Mouse (Mus musculus) lung, embryonic 16.5 days (tissue): Measurements from ENCODE around the gene Cfb. TPM values are rescaled to one million over a fixed set of nuclear protein-coding genes. Genes with fewer than 3 reads are reported as not detected.
"Not testable (repeated sequence)": the region's sequence is repeated elsewhere in the genome, so short reads cannot be mapped to it uniquely, and the experiment has no call there.

Source experiments
- ATAC-seq: fragments of 200-750 bp; cut with Nextera tagmentation; 2 replicates; pipeline ENCODE4 v1.8.0; 2017; ENCODE audit warnings: low read depth, mild to moderate bottlenecking, moderate library complexity
- H3K27ac ChIP-seq: fragments of 300-500 bp; sonication (generic); 2 replicates; pipeline ENCODE4 v1.5.1; 2014; ENCODE audit warnings: mild to moderate bottlenecking, control low read depth, low read length
- H3K27me3 ChIP-seq: fragments of 300-500 bp; sonication (generic); 2 replicates; pipeline ENCODE4 v1.6.1; 2014; ENCODE audit warnings: low read depth, low read length, mixed read lengths; ENCODE audit not compliant: control insufficient read depth, insufficient read depth
- H3K36me3 ChIP-seq: fragments of 300-500 bp; sonication (generic); 2 replicates; pipeline ENCODE4 v1.6.1; 2014; ENCODE audit warnings: low read length; ENCODE audit not compliant: control insufficient read depth, insufficient read depth
- H3K4me1 ChIP-seq: fragments of 300-500 bp; sonication (generic); replicated peaks from 2 replicates; pipeline ENCODE4 v1.6.1; 2014; ENCODE audit warnings: low read length, mixed read lengths; ENCODE audit not compliant: control insufficient read depth, insufficient read depth
- H3K4me2 ChIP-seq: fragments of 300-500 bp; sonication (generic); 2 replicates; pipeline ENCODE4 v1.6.1; 2014; ENCODE audit warnings: low read depth, low read length, control low read depth
- H3K4me3 ChIP-seq: fragments of 300-500 bp; sonication (generic); 2 replicates; pipeline ENCODE4 v1.5.1; 2014; ENCODE audit warnings: mild to moderate bottlenecking, low read length, control low read depth
- H3K9ac ChIP-seq: fragments of 300-500 bp; sonication (generic); 2 replicates; pipeline ENCODE4 v1.6.1; 2014; ENCODE audit warnings: low read length, control low read depth
- H3K9me3 ChIP-seq: fragments of 300-500 bp; sonication (generic); 2 replicates; pipeline ENCODE4 v1.6.1; 2016; ENCODE audit warnings: low read length; ENCODE audit not compliant: control insufficient read depth
- WGBS: fragments of 180-500 bp; shearing (Covaris S2); extraction: QIAGEN DNeasy Blood & Tissue Kit; methylation state at CpG from one replicate; pipeline ENCODE4 v1.1.7; 2014; 5-methylcytosine and 5-hydroxymethylcytosine counted together
- polyA plus RNA-seq: library from polyadenylated mRNA; unstranded; fragments of >200 nt; fragmentation: Nextera tagmentation; extraction: Ambion mirVana; gene quantifications from 2 replicates; pipeline ENCODE4 v1.2.1, GENCODE M21; 2015

Cfb gene
- polyA plus RNA-seq, 1 experiment from 2014 or later: 1.8 TPM

DNA sequence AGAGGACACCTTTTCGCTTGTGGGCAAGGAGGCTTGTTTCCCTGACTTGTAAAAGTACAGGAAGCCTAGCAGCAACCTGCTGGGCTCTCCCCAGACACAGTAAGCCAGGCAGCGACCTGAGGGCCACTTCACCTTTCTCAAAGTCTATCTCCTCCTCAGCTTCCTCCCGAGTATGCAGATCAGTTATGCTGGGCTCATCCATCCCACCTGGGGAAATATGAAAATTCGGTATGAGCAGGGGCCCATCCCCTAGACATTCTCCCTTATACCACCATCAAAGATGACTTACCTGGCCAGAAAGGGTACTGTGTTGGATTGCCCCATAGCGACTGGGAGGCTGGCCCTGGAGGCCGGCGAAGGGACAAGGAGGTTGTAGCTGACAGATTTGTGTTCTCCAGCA lies 14.7 kb downstream of the Cfb start:
- ATAC-seq: no peak
- no peaks in the 10 kb centered on the region for H3K27me3 ChIP-seq
- H3K27ac ChIP-seq: no peak overlapping the region
- no peaks in the 10 kb centered on the region for H3K9me3 ChIP-seq
- peaks cover 25% of the 10 kb centered on the region for H3K36me3 ChIP-seq
- no peak overlapping the region for H3K9ac ChIP-seq
- peaks cover 13% of the 10 kb centered on the region for H3K4me1 ChIP-seq
- no peak overlapping the region for H3K4me2 ChIP-seq
- no peak overlapping the region for H3K4me3 ChIP-seq
- 89% methylated on average over 7 of the region's 7 CpGs for WGBS

DNA sequence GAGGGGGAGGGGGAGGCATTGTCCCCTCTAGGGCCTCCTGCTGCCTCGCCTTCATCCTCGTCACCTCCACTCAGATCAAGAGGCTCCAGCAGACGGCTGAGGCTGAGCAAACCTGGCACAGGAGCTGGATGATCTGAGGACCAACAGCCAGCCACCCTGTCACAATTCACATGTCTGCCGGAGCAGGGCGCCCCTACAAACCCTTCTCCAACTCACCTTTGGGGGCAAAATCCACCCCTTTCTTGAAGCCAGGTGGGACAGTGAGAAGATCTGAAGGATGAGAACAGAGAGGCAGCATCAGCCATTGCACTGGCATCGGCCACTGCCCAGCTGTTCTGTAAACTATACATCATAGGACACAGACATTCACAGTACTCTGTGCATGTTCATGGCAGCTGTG lies 15.1 kb downstream of the Cfb start:
- WGBS: 79% methylated on average over 6 of the region's 6 CpGs
- peaks cover 25% of the 10 kb centered on the region for H3K36me3 ChIP-seq
- no peak for ATAC-seq

DNA sequence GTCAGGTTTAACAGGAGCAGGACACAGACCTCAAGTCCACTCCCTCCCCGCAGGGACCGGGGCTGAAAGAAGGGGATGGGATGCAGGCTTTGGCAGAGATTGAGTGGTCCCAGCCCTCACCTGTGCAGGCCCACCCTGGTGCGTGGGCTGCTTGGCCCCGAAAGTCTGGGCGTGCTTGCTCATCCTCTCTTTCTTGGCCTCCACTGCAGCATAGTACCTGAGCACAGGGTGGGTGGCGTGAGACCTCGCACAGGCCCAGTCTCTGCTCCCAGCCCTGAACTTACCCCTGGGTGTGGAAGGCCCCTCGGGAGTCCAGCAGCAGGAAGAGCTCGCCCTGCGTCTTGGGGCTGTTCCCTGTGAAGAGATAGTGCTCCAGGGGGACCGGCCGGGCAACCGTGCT lies 17.4 kb downstream of the Cfb start:
- Histone ChIP-seq H3K4me1 (peaks cover 5% of the 10 kb centered on the region), H3K4me2 (no peak overlapping the region), H3K9ac (no peak overlapping the region), H3K27ac (no peak overlapping the region), H3K27me3 (no peaks in the 10 kb centered on the region), H3K4me3 (no peak overlapping the region), H3K9me3 (no peaks in the 10 kb centered on the region), H3K36me3 (peaks cover 34% of the 10 kb centered on the region)
- ATAC-seq: no peak
- 94% methylated on average over 13 of the region's 13 CpGs for WGBS

More for the DNA sequence above, 15.1 kb downstream of the Cfb start:
- H3K4me2 ChIP-seq: no peak overlapping the region
- H3K27me3 ChIP-seq: no peaks in the 10 kb centered on the region
- H3K4me3 ChIP-seq: no peak overlapping the region
- no peak overlapping the region for H3K9ac ChIP-seq
- H3K9me3 ChIP-seq: no peaks in the 10 kb centered on the region
- no peak overlapping the region for H3K27ac ChIP-seq
- H3K4me1 ChIP-seq: peaks cover 13% of the 10 kb centered on the region

DNA sequence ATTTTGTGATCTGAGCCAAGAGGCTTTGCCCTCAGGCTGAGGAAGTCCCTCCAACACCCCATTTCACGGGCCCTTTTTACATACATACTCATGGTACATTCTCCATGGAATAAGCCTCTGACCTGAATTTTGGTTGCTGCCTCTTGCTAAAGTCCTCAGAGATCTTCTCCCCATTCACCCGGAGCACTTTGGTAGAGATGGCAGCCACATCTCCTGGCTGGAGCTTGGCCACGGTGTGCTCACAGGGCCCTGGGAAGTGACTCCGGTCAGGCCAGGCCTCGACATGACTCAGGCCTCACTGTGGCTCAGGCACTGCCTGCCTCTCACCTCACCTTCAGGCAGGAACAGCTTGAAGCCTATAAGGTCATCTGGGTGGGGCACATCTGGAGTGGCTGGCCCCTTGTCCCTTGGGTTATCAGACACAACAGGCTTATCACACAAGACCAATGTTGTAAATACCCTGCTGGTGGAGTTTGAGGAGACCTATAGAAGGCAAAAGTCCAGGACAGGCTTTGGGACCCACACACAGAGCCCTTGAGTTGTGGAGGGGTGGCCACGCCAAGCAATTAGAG lies 21.5 kb downstream of the Cfb start:
- H3K27me3 ChIP-seq: no peaks in the 10 kb centered on the region
- no peak for ATAC-seq
- no peak overlapping the region for H3K9ac ChIP-seq
- H3K4me2 ChIP-seq: no peak overlapping the region
- H3K27ac ChIP-seq: no peak overlapping the region
- H3K36me3 ChIP-seq: peaks cover 35% of the 10 kb centered on the region
- H3K9me3 ChIP-seq: no peaks in the 10 kb centered on the region
- peaks cover 13% of the 10 kb centered on the region for H3K4me1 ChIP-seq
- 81% methylated on average over 6 of the region's 6 CpGs for WGBS
- no peak overlapping the region for H3K4me3 ChIP-seq

DNA sequence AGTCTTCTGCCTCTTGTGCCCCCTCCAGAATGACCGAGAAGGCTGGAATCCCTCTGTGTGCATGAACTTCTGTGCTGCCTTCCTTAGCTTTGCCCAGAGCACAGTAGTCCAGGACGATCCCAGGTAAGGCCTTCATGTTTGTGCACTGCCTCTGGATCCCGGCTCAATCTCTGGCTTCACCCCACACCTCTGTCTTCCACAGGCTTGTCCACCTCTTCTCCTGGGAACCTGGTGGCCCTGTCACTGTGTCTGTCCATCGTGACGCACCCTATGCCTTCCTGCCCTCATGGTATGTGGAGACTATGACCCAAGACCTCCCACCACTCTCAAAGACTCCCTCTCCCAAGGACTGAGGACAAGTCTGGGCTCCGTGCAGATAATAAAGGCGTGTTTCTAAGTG lies 23.5 kb downstream of the Cfb start:
- no peaks in the 10 kb centered on the region for H3K27me3 ChIP-seq
- 85% methylated on average over 7 of the region's 7 CpGs for WGBS
- no peak overlapping the region for H3K27ac ChIP-seq
- H3K36me3 ChIP-seq: peaks cover 29% of the 10 kb centered on the region
- H3K9me3 ChIP-seq: no peaks in the 10 kb centered on the region
- ATAC-seq: no peak
- H3K4me1 ChIP-seq: peaks cover 15% of the 10 kb centered on the region
- no peak overlapping the region for H3K9ac ChIP-seq
- no peak overlapping the region for H3K4me3 ChIP-seq
- no peak overlapping the region for H3K4me2 ChIP-seq

DNA sequence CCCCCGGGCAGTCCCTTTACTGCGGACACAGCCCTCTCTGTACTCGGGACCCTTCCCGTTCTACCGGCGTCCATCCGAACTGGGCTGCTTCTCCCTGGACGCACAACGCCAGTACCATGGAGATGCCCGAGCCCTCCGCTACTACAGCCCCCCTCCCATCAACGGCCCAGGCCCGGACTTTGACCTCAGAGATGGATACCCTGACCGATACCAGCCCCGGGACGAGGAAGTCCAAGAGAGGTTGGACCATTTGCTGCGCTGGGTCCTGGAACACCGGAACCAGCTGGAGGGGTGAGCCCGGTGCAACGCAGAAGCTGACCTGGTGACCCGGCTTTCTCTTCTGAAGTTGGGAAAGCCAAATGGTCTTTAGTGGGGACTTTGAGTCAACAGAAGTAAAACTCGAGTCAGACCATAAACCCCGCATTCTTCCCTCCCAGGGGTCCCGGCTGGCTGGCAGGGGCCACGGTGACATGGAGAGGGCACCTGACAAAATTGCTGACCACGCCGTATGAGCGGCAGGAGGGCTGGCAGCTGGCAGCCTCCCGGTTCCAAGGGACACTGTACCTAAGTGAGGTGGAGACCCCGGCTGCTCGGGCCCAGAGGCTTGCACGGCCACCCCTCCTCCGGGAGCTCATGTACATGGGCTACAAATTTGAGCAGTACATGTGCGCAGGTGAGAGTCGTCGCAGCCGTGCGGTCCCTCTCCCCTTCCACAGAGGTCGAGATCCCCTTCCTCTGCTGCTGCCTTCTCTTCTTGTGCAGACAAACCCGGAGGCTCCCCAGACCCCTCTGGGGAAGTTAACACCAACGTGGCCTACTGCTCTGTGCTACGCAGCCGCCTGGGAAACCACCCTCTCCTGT lies 24.6 kb downstream of the Cfb start:
- Histone ChIP-seq H3K27me3 (no peaks in the 10 kb centered on the region), H3K9ac (peak overlapping the region; percentile 81), H3K4me1 (peaks cover 15% of the 10 kb centered on the region), H3K4me3 (peak overlapping the region; percentile 82), H3K27ac (peak overlapping the region; percentile 70; the same call in 1 of the 2 replicates), H3K36me3 (peaks cover 22% of the 10 kb centered on the region), H3K9me3 (no peaks in the 10 kb centered on the region), H3K4me2 (peak overlapping the region; percentile 92)
- WGBS: 33% methylated on average over 43 of the region's 43 CpGs
- ATAC-seq: peak; percentile 28; the same call in 1 of the 2 replicates

DNA sequence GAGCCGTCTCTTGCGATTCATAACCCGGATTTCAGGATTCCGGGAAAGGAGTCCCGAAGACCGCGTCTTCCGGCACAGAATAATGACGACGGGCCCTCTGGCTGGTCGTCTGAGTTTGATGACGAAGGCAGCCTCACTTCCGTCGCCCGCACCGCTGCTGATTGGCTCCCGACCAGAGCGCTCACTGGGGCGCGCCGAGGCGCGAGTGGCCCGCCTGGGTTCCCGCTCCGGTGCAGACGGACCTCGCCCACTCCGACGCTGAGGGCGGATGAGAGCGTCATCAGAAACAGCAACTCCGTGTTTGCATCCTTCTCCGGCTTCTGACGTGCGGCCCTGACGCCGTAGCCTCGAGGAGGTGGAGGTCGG lies 25.5 kb downstream of the Cfb start, which contains the start of the genes Stk19 and Dxo:
Gene Stk19, minus strand, starts transcription at position 90 of the 366 bp plus-strand sequence.
Gene Dxo, plus strand, starts transcription at position 164 of the 366 bp plus-strand sequence.
- H3K9ac ChIP-seq: peak within 1 kb of the TSS; percentile 81
- H3K36me3 ChIP-seq: peaks cover 22% of the 10 kb centered on the region
- H3K4me2 ChIP-seq: peak within 1 kb of the TSS; percentile 96
- peak within 1 kb of the TSS; percentile 70 for H3K27ac ChIP-seq
- no peaks in the 10 kb centered on the region for H3K27me3 ChIP-seq
- under 1% methylated on average over 40 of the region's 40 CpGs for WGBS
- no peaks in the 10 kb centered on the region for H3K9me3 ChIP-seq
- ATAC-seq: peak; percentile 95
- peaks cover 15% of the 10 kb centered on the region for H3K4me1 ChIP-seq
- peak within 1 kb of the TSS; percentile 82 for H3K4me3 ChIP-seq

DNA sequence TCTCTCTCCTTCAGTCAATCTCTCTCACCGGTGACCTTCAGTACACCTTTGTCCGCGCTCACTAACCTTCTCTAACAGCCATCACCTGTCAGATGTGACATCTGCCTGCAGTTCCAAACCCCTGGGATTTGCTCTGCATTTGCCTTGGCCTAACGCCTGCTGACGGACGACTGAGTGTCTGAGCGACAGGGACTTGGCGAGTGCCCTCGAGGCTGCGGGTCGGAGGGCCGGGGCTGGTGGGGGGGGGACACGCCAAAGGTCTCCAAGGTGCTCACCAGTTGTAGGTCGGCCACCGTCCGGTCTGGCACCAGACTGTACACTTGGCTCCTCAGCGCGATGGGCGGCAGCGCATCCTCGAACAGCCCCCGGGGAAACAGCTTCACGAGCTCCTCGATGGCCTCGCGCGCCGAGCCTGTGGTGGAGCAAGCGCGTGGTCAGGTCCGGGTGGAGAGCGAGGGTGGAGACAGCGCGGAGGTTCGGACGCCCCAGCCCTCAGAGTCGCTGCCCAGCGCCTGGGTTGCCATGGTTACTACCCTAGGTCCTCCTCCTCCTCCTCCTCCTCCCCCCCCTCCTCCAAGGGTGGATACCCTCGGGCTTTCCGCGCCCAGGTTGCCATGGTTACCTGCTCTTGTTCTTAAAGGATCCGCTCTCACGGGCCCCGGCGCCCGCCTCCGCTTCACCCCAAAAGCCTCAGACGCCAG lies 26.0 kb downstream of the Cfb start:
- Histone ChIP-seq H3K4me2 (peak overlapping the region; percentile 96), H3K4me3 (peak overlapping the region; percentile 82), H3K27me3 (no peaks in the 10 kb centered on the region), H3K9ac (peak overlapping the region; percentile 76), H3K27ac (peak overlapping the region; percentile 60), H3K36me3 (peaks cover 24% of the 10 kb centered on the region), H3K4me1 (peaks cover 15% of the 10 kb centered on the region), H3K9me3 (no peaks in the 10 kb centered on the region)
- peak; percentile 82 for ATAC-seq
- WGBS: 4% methylated on average over 48 of the region's 48 CpGs

DNA sequence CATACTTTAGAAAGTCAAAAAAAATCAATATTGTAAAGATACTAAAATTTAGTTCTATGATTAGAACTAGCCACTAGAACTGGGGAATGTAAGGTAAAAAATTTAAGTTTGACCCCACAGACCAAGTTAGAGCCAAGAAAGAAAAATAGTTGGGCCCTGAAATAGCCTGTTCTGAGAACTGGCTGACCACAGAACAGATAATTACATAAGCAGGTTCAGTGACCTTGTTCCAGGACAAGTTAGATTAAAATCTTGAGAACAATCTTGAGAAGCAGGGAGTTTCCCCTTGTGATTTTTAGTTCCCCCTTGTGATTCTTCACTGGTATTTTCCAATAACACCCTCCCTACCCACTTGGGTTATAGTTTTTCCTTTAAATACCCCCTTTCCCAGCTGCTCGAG lies 31.5 kb downstream of the Cfb start:
- not testable (repeated sequence) for H3K4me2 ChIP-seq, H3K4me1 ChIP-seq, H3K4me3 ChIP-seq, H3K9me3 ChIP-seq, H3K9ac ChIP-seq, H3K27ac ChIP-seq, ATAC-seq, H3K27me3 ChIP-seq
- 85% methylated on average over 1 of the region's 1 CpGs for WGBS
- peaks cover 20% of the 10 kb centered on the region for H3K36me3 ChIP-seq
